Mouse (Mus musculus) embryonic fibroblast, embryonic 13.5 days (primary cell): ENCODE measurements around the gene 1110032F04Rik.

Experiments
- CTCF ChIP-seq: IDR thresholded peaks from 2 replicates; pipeline ENCODE4 v1.5.1; 2011; ENCODE audit warnings: mild to moderate bottlenecking, control low read depth, low read length, moderate library complexity, borderline replicate concordance; ENCODE audit not compliant: insufficient read depth
- POLR2A ChIP-seq: IDR thresholded peaks from 2 replicates; pipeline ENCODE4 v1.6.1; 2011; ENCODE audit warnings: low read depth, mild to moderate bottlenecking, control low read depth, low read length, moderate library complexity

DNA sequence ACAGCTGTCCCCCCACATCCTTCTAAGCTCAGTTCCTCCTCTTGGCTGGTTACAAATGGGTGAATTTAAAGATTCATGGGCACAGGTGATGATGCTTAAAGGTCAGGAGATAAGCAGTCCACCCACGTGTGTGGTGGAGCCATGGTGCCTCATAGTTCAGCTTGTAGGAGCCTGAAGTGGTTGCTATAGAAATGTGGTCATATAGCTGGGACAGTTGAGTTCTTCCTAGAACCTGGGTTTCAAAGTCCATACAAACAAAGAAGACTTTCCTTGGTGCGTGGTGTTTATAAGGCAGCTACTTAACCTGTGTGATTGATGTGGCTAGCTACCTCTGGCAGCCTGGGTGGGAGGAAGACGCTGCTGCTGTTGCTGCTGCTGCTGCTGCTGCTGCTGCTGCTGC is 39.4 kb upstream of the 1110032F04Rik start:
- TF ChIP-seq CTCF: no peak
- TF ChIP-seq POLR2A: no peak
